Mouse (Mus musculus) left cerebral cortex, postnatal 25 days (tissue): Measurements from ENCODE around the gene Pear1. TPM values are rescaled to one million over a fixed set of nuclear protein-coding genes. Genes with fewer than 3 reads are reported as not detected.

ENCODE experiments used
- DNase-seq, 2 experiments: peaks; one replicate each; pipeline ENCODE4 v3.0.0; 2022; ENCODE audit warnings: low spot score in 2 of 2, mixed read lengths in 1 of 2
- intact Hi-C: fragments of 180-260 bp; cut with DNase I; formaldehyde crosslinking; loops from one replicate; pipeline ENCODE4 v1.15.1; 2025
- total RNA-seq, 2 experiments: library from RNA; stranded (reverse); gene quantifications; 2 replicates each; pipeline ENCODE4 v1.2.3; 2021

The Pear1 gene
- total RNA-seq, 2 experiments from 2014 or later = 7.4 to 10.0 TPM

GRCm38 (mm10) chr3:87812873-87813272 is 11.2 kb downstream of the Pear1 start:
- no peak for DNase-seq
- intact Hi-C loops = no loop called here

- DNase-seq = no peak
- intact Hi-C loops = no loop called here
Observed at GRCm38 (mm10) chr3:87812413-87812812, 11.7 kb downstream of the Pear1 start.

DNA sequence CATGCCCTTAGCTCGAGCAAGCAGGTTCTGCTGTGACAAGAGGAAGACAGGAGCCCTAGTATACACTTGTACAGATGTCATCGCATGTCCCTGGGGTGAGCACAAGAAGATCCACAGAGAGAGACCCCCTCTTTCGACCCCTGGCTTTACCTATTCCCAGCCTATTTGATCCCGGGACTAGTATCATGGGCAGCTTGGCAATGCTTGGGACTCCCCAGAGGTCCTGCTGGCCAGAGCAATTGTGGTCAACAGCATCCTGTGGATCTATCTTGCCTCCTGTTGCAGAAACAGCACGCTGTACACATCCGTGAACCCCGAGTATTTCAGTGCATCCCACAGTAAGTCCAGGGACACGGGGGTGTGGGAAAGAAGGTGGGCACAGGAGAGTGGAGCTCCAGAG is 12.8 kb downstream of the Pear1 start:
- intact Hi-C loops = no loop called here
- no peak for DNase-seq

DNA sequence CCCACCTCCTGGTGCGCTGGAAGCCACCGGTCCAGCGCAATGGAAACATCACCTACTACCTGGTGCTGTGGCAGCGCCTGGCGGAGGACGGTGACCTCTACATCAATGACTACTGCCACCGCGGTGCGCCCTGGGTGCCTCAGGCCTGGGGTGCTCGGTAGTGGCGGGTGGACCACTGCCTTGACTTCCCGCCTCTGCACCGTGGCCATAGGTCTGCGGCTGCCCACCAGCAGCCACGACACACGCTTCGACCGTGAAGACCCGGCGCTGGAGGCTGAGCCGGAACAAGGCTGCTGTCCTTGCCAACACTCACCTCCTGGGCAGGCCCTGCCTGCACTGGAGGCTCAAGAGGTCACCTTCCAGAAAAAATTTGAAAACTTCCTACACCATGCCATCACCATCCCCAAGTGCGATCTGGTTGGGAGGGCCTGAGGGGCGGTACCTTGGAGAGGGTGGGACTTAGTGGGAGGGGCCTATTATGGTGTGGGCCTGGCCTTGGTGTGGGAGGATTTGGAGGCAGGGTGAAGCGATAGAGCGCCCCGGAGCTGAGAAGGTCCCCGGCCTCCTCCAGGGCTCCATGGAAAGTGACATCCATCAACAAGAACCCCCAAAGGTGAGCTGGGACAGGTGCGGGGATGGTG is 14.7 kb downstream of the Pear1 start:
- intact Hi-C loops = no loop called here

DNA sequence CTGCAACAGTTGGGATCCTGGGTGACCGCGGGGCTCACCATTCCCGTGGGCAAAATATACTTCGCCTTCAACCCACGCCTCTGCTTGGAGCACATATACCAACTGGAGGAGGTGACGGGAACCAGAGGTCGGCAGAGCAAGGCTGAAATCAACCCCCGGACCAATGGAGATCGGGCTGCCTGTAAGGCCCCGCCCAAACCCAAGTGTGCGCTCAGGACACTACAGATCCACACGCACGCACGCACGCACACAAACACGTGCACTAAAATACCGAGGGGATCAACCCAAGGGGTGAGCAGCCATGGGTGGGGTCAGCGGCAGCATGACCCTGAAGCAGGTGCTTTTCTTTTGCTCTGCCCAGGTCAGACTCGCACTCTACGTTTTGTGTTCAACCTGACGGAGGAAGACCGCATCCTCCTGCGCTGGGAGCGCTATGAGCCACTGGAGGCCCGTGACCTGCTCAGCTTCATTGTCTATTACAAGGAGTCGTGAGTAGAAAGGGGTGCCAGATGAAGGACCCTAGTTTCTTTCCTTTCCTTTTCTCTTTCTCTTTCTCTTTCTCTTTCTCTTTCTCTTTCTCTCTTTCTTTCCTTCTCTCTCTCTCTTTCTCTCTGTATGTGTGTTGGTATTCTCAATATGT is 19.9 kb downstream of the Pear1 start:
- DNase-seq = no peak
- intact Hi-C loops = no loop called here

More for the DNA sequence above, 14.7 kb downstream of the Pear1 start:
- DNase-seq = no peak

DNA sequence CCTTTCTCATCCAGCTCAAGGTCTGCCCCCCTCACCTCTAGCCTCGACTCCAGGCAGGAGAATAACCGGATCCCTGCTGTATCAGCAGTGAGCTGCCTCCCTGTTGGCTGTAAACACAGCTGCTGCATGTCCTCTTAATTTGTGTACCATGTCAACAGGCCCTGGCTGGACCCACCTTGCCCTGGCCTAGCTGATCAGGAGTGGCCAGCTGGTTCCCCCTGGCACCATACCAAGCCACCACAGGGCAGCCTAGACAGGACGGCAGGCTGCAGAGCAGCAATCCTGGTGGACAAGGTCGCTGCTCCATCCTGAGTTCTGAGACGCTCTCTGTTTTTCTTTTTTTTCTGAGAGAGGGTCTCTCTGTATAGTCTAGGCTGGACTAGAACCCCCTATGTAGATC is 22.4 kb downstream of the Pear1 start:
- intact Hi-C loops = no loop called here
- no peak for DNase-seq

DNA sequence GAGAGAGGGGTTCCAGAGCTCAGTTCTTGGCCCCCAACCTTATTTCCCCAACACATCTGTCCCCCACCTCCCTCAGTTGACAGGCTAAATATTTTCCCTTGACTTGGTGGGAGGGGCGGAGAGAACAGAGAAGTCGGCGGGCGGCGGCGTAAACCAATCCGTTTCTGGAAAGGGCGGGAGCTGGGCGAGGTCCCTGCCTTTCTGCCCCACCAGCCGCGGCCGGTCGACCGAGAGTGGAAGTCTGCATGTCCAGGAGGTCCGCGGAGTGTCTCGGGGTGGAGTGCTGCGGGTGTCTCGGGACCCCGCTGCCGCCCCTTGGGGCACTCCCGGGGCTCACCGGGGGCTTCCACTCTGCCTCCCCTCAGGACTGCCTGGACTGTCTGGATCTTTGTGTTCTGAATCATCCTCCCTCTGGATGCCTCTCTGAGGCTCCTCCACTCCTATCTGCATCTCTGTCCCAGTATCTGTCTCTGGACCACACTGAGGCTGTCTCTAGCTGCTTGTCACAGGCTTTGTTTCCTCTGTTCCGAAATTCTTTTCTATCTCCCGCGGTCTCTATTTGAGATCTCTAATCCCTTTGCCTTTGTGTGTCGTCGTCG is 27.3 kb downstream of the Pear1 start, which contains the start of gene Insrr:
Gene Insrr (plus strand): TSS at position 216 of the 599 bp plus-strand sequence.
- DNase-seq = no peak
- intact Hi-C loops = no loop called here

GRCm38 (mm10) chr3:87795336-87796277 is 28.5 kb downstream of the Pear1 start:
- intact Hi-C loops = loop anchor here (1.0 kb wide), 1 partner anchor 21 kb away; no protein-coding TSS in a partner anchor
- DNase-seq = peak; percentile 19 to 38

GRCm38 (mm10) chr3:87794922-87795325 is 29.2 kb downstream of the Pear1 start, which contains the start of gene Ntrk1:
TSS of gene Ntrk1 (minus strand) at chr3:87795162.
- DNase-seq = no peak
- intact Hi-C loops = loop anchor here (1.0 to 5.0 kb wide), 2 partner anchors 21 to 47 kb away; no protein-coding TSS in a partner anchor

- intact Hi-C loops = loop anchor here (5.0 kb wide), 1 partner anchor 53 kb away; no protein-coding TSS in a partner anchor
Observed at GRCm38 (mm10) chr3:87789768-87790167, 34.3 kb downstream of the Pear1 start.

DNA sequence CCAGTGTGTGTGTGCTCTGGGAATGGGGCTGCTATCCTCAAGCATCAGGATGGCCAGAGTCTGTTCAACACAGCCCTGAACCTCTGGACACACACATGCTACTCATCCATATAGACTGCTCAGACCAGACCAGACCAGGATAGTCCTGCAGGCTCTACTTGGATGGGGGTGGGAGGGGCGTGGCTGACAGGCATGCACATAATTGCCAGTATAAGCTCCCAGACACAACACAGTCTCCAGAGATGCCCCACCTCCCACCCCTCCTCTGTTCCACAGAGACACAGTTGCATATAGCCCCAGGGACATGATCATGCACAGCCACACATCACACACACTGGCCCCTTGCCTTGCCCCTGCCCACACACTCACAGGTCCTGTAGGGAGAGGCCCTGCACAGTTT is 34.9 kb downstream of the Pear1 start:
- DNase-seq = no peak

More at GRCm38 (mm10) chr3:87789768-87790167, 34.3 kb downstream of the Pear1 start:
- no peak for DNase-seq

DNA sequence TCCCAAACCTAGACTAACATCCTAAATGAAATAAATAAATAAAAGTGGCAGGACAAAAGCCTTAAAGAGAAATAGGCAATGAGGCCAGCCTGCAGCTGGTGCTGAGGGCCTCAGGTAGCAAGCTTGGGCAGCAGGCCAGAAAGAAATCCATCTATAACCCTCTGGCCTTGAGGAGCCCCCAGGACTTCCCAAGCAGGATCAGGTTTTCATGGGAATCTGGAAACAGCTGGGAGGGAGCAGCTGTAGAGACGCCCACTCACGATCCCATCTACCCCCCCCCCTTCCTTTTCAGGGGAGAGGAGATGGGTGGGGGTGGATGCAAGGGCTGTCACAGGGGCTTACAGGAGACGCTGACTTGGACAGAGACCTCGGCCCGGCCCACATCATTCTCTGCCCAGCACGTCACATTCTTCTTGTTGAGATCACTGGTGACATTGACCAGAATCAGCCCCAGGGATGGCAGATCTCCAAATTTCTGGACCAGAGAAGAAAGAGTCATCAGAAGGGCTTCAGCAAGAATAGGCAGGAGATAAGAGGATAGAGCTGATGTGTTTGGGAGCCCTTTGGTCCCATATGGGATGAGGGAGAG is 38.4 kb downstream of the Pear1 start:
- no peak for DNase-seq
- intact Hi-C loops = no loop called here

More for the DNA sequence above, 34.9 kb downstream of the Pear1 start:
- intact Hi-C loops = no loop called here

GRCm38 (mm10) chr3:87785156-87785555 is 39.0 kb downstream of the Pear1 start:
- no peak for DNase-seq
- intact Hi-C loops = no loop called here

DNA sequence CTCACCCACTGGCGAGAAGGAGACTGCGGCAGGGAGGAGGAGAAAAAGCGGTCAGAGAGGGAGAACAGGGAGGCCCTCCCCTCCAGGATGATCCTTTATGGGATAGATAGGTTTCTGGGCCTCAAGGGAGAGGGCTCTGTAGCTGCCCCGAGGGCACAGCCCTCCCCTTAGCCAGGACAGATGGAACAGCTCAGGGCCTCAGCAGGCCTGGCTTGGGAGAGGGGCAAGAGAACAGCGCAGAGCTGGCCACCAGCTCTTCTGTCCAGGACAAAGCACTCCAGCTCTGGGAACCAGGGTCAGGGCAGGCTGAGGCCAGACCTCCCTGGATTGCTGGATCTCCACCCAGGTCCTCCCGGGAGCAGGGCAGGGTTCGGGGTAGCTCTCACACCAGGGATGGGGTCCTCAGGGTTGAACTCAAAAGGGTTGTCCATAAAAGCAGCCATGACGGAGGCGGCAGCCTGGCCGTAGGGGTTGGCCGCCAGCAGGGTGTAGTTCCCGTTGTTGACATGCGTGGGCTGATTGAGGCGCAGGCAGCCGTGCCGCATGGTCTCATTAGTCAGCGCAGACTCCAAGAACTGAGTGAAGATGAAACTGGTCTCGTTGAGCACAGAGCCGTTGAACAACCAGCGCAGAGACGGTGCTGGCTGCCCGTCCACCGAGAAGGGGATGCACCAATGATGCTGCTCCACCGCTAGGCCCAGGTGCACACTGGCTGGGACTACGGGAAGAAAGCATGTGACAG is 40.7 kb downstream of the Pear1 start:
- intact Hi-C loops = no loop called here
- no peak for DNase-seq

DNA sequence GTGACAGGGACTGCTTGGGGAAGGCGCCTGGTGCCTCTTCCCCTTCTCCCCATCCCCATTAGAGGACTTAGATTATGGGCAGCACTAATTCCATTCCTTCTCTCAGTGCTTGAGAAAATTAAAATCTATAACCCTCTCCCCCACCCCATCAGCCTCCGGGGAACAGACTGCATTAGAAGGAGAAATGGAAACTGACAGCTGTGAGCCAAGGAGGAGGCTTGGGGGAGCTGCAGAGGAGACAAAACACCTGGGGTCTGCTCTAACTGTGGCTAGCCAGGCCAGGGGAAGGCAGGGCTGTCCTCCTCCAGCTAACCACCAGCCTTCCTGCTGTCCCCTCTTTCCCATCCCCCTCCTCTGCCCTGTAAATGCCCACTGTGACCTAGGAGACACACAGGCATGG is 45.0 kb downstream of the Pear1 start:
- intact Hi-C loops = no loop called here
- no peak for DNase-seq

DNA sequence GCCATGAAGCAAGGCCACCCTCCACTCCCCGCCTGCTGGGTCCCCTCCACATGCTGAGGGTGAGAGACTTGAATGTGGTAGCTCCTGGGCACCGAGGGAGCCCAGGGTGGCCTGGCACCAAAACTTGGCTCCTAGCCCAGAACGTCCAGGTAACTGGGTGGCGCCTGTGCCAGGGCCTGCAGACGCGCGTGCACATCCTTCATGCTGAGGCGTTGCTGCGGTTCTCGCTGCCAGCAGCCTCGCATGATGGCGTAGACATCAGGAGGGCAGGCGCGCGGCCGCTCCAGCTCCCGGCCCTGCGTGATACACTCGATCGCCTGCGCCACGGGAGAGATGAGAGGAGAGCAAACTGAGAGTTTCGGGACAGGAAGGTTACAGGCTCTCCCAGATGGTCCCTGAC is 45.8 kb downstream of the Pear1 start:
- no peak for DNase-seq

DNA sequence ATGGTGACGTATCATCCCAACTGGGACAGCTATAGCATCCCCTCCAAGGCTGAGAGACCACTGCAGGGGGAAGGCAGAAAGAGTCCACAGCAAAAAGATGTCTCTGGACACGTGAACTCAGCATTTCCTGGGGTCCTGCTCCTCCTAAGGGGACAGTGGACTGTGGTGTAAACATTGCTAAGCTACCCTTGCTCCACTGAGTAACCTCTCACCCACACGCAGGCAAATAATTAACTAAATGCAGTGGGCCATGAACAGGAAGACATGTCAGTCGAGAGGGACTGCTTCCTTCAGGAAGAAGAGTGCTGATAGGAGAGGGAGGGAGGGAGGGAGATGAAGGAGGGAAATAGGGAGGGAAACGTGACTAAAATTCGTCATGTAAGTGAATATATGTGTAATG is 53.0 kb downstream of the Pear1 start:
- intact Hi-C loops = loop anchor here (2.0 to 5.0 kb wide), 3 partner anchors 46 to 86 kb away; no protein-coding TSS in a partner anchor
- DNase-seq = no peak

More for the DNA sequence above, 45.8 kb downstream of the Pear1 start:
- intact Hi-C loops = no loop called here

- intact Hi-C loops = loop anchor here (2.0 to 5.0 kb wide), 3 partner anchors 47 to 87 kb away; no protein-coding TSS in a partner anchor
- peak; percentile 35 to 51 for DNase-seq
Observed at GRCm38 (mm10) chr3:87770280-87770679, 53.8 kb downstream of the Pear1 start.
